Mouse (Mus musculus): ENCODE data around the gene Babam2.

DNA sequence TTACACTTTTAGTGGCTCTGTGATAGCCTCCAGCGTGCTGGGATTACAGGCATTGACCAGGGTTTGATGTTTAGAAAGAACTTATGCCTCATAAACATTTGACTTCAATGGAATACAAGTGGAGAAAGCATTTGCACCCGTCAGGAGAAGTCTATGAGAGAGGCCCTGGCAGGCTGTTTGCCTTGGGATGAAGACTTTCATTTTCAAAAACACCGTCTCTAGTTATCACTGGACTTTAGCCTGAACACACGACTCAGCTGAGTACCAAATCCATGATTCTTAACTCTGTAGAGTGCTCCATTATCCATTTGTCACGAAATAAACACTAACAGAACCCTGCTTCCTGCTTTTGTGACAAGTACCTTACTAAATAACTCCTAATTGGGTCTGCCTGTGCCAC lies 27.5 kb upstream of the Babam2 start:
- TF ChIP-seq CTCF (IDR thresholded peaks at IDR 0.05; ENCODE audit: low read depth) = no peak
- TF ChIP-seq EP300 (IDR thresholded peaks at IDR 0.05; ENCODE audit: low read depth) = no peak
